Mouse (Mus musculus) forebrain, embryonic 11.5 days (tissue): ENCODE measurements around the gene Ptpn14. TPM values are rescaled to one million over a fixed set of nuclear protein-coding genes. Genes with fewer than 3 reads are reported as not detected.
A peak's percentile ranks its signal among the peaks of the same experiment; 100 is the strongest.

Experiments used
- ATAC-seq: fragments of 200-750 bp; cut with Nextera tagmentation; replicated peaks from 2 replicates; pipeline ENCODE4 v1.8.0; 2017; ENCODE audit warnings: moderate TSS enrichment; ENCODE audit not compliant: low FRiP score
- DNase-seq: peaks from one replicate; pipeline ENCODE4 v3.0.0-alpha.2; 2017; ENCODE audit warnings: low spot score
- H3K27ac ChIP-seq: fragments of 300-500 bp; sonication (generic); 2 replicates; pipeline ENCODE4 v1.5.1; 2014; ENCODE audit warnings: low read depth, low read length
- H3K27me3 ChIP-seq: fragments of 300-500 bp; sonication (generic); 2 replicates; pipeline ENCODE4 v1.6.1; 2014; ENCODE audit warnings: mild to moderate bottlenecking, low read length, mixed read lengths; ENCODE audit not compliant: control insufficient read depth, insufficient read depth
- H3K36me3 ChIP-seq: fragments of 300-500 bp; sonication (generic); 2 replicates; pipeline ENCODE4 v1.6.1; 2014; ENCODE audit warnings: mild to moderate bottlenecking, low read length, moderate library complexity, mixed read lengths; ENCODE audit not compliant: control insufficient read depth, insufficient read depth
- H3K4me1 ChIP-seq: fragments of 300-500 bp; sonication (generic); replicated peaks from 2 replicates; pipeline ENCODE4 v1.6.1; 2014; ENCODE audit warnings: low read length, mixed read lengths; ENCODE audit not compliant: control insufficient read depth, insufficient read depth
- H3K4me2 ChIP-seq: fragments of 300-500 bp; sonication (generic); 2 replicates; pipeline ENCODE4 v1.6.1; 2014; ENCODE audit warnings: low read depth, mild to moderate bottlenecking, low read length, moderate library complexity, mixed read lengths; ENCODE audit not compliant: severe bottlenecking
- H3K4me3 ChIP-seq: fragments of 300-500 bp; sonication (generic); 2 replicates; pipeline ENCODE4 v1.5.1; 2014; ENCODE audit warnings: low read depth, low read length
- H3K9ac ChIP-seq: fragments of 300-500 bp; sonication (generic); 2 replicates; pipeline ENCODE4 v1.6.1; 2014; ENCODE audit warnings: low read length
- H3K9me3 ChIP-seq: fragments of 300-500 bp; sonication (generic); 2 replicates; pipeline ENCODE4 v1.6.1; 2016; ENCODE audit warnings: low read length, mixed read lengths; ENCODE audit not compliant: control insufficient read depth
- WGBS: fragments of 180-500 bp; shearing (Covaris S2); extraction: QIAGEN DNeasy Blood & Tissue Kit; methylation state at CpG from one replicate; pipeline ENCODE4 v1.1.7; 2014; 5-methylcytosine and 5-hydroxymethylcytosine counted together
- polyA plus RNA-seq: library from polyadenylated mRNA; unstranded; fragments of >200 nt; fragmentation: Nextera tagmentation; extraction: Ambion mirVana; gene quantifications from 2 replicates; pipeline ENCODE4 v1.2.1, GENCODE M21; 2014

The Ptpn14 gene
- polyA plus RNA-seq, 1 experiment from 2014 or later: 4.5 TPM

GRCm38 (mm10) chr1:189873591-189873990 lies 145.5 kb downstream of the Ptpn14 start:
- Histone ChIP-seq H3K4me3 (no peak overlapping the region), H3K9me3 (no peaks in the 10 kb centered on the region), H3K4me2 (no peak overlapping the region), H3K36me3 (no peaks in the 10 kb centered on the region), H3K27ac (no peak overlapping the region), H3K9ac (no peak overlapping the region), H3K4me1 (no peaks in the 10 kb centered on the region), H3K27me3 (no peaks in the 10 kb centered on the region)
- WGBS: 92% methylated on average over 8 of the region's 8 CpGs
- no peak for DNase-seq
- no peak for ATAC-seq

DNA sequence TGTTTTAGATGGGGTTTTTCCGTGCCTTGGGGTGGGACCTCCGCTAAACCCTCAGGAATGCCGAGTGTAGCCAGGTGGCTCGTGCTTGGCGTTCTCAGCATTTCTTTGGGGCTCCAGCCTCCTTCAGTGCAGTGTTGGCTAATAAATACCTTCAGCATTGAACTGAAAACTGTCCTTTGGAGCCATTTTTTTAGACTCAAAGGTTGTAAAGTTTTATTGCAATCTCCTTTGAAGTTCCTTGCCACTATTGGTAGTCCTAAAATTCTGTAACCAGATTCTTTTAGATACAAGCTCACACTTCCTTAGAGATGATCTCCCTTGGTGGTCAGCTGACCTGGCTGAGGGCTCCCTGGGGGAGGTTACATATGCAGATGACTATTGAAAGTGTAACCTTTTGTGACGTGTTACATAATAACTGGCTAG lies 147.4 kb downstream of the Ptpn14 start:
- Histone ChIP-seq H3K4me1 (no peaks in the 10 kb centered on the region), H3K36me3 (no peaks in the 10 kb centered on the region), H3K9ac (no peak overlapping the region), H3K9me3 (no peaks in the 10 kb centered on the region), H3K27ac (no peak overlapping the region), H3K4me2 (no peak overlapping the region), H3K27me3 (no peaks in the 10 kb centered on the region), H3K4me3 (no peak overlapping the region)
- ATAC-seq (no peak), DNase-seq (no peak)
- 50% methylated on average over 6 of the region's 6 CpGs for WGBS

DNA sequence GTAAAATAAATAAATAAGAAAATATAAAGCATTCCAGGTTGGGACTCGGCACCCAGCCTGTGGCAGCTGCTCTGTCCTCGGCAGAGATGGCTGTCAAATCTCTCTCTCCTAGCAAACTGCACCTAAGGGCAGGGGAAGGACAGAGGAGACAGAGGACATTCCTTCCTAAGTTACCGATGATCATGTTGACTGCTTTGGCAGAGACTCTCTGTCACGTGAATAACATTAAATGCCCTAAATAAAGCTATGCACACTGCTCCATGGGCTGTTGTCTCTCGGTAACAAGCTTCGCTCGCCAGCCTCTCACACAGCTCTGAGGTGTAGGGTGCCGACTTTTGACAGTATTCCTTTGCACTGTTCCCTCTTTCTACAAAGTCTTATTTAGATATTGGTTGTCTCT lies 148.1 kb downstream of the Ptpn14 start:
- H3K36me3 ChIP-seq: no peaks in the 10 kb centered on the region
- H3K4me3 ChIP-seq: no peak overlapping the region
- H3K4me1 ChIP-seq: no peaks in the 10 kb centered on the region
- no peak overlapping the region for H3K27ac ChIP-seq
- WGBS: 84% methylated on average over 8 of the region's 8 CpGs
- ATAC-seq (no peak), DNase-seq (no peak)
- no peak overlapping the region for H3K9ac ChIP-seq
- H3K27me3 ChIP-seq: no peaks in the 10 kb centered on the region
- H3K9me3 ChIP-seq: no peaks in the 10 kb centered on the region
- no peak overlapping the region for H3K4me2 ChIP-seq

DNA sequence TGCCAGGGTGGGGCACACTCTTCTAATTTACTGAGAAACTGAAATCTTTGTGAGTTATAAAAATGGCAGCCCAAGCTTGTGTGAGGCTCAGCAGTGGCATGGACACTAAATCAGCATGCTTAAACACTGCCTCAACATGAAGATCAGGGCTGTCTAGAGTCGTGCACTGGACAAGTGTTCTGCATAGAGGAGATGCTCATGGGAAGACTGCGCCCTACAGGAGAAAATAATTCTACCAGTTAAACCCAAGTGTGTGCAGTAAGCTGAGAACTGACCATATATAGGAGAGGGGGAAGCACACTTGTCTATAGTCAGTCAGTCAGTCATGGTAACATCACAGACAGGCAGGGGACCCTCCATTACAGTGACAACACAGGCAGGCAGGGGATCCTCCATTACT lies 151.1 kb downstream of the Ptpn14 start:
- no peak for DNase-seq
- no peaks in the 10 kb centered on the region for H3K36me3 ChIP-seq
- no peak overlapping the region for H3K4me2 ChIP-seq
- no peak overlapping the region for H3K9ac ChIP-seq
- no peaks in the 10 kb centered on the region for H3K9me3 ChIP-seq
- no peak overlapping the region for H3K27ac ChIP-seq
- H3K27me3 ChIP-seq: no peaks in the 10 kb centered on the region
- ATAC-seq: no peak
- WGBS: 73% methylated on average over 2 of the region's 2 CpGs
- H3K4me1 ChIP-seq: no peaks in the 10 kb centered on the region
- no peak overlapping the region for H3K4me3 ChIP-seq

- H3K36me3 ChIP-seq: no peaks in the 10 kb centered on the region
- H3K9ac ChIP-seq: no peak overlapping the region
- no peak overlapping the region for H3K4me2 ChIP-seq
- no peaks in the 10 kb centered on the region for H3K27me3 ChIP-seq
- DNase-seq (no peak), ATAC-seq (no peak)
- H3K4me3 ChIP-seq: no peak overlapping the region
- H3K4me1 ChIP-seq: peaks cover 4% of the 10 kb centered on the region; the same call in 1 of the 2 replicates
- 79% methylated on average over 8 of the region's 8 CpGs for WGBS
- H3K9me3 ChIP-seq: no peaks in the 10 kb centered on the region
- H3K27ac ChIP-seq: no peak overlapping the region
These were observed 151.9 kb downstream of the Ptpn14 start for GRCm38 (mm10) chr1:189879965-189880364.

GRCm38 (mm10) chr1:189880745-189881144 lies 152.7 kb downstream of the Ptpn14 start:
- DNase-seq: no peak
- WGBS: 77% methylated on average over 14 of the region's 14 CpGs

DNA sequence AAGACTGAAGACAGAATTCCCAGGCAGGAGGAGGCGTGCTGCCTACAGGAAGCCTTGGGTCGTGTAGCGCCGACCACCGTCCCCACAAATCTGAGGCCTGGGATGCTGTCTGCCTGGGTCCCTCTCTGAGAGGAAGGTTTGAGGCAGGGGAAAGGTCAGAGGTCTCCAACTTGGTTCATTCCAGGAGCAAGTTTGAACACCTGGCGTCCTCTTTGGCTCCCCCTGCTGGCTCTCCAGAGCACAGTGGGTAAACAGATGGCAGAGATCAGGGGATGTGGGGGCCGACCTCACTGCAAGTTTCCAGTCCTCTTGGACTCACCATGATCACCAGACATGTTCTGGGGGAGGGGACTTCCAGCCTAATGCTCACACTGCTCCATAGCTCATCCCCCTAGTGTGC lies 154.8 kb downstream of the Ptpn14 start:
- ATAC-seq: no peak
- H3K4me3 ChIP-seq: no peak overlapping the region
- no peak overlapping the region for H3K4me2 ChIP-seq
- H3K36me3 ChIP-seq: no peaks in the 10 kb centered on the region
- no peaks in the 10 kb centered on the region for H3K27me3 ChIP-seq
- peaks cover 6% of the 10 kb centered on the region; the same call in 1 of the 2 replicates for H3K4me1 ChIP-seq
- no peak overlapping the region for H3K27ac ChIP-seq
- WGBS: 59% methylated on average over 7 of the region's 7 CpGs
- peak; percentile 75 for DNase-seq
- no peak overlapping the region for H3K9ac ChIP-seq
- no peaks in the 10 kb centered on the region for H3K9me3 ChIP-seq

More at GRCm38 (mm10) chr1:189880745-189881144, 152.7 kb downstream of the Ptpn14 start:
- no peak for ATAC-seq
- no peaks in the 10 kb centered on the region for H3K27me3 ChIP-seq
- H3K4me1 ChIP-seq: peaks cover 6% of the 10 kb centered on the region; the same call in 1 of the 2 replicates
- no peak overlapping the region for H3K4me2 ChIP-seq
- no peaks in the 10 kb centered on the region for H3K36me3 ChIP-seq
- no peak overlapping the region for H3K27ac ChIP-seq
- H3K9me3 ChIP-seq: no peaks in the 10 kb centered on the region
- no peak overlapping the region for H3K4me3 ChIP-seq
- no peak overlapping the region for H3K9ac ChIP-seq

- Histone ChIP-seq H3K4me3 (no peak overlapping the region), H3K9me3 (no peaks in the 10 kb centered on the region), H3K36me3 (no peaks in the 10 kb centered on the region), H3K9ac (no peak overlapping the region), H3K27ac (no peak overlapping the region), H3K27me3 (no peaks in the 10 kb centered on the region), H3K4me1 (peaks cover 6% of the 10 kb centered on the region; the same call in 1 of the 2 replicates), H3K4me2 (no peak overlapping the region)
- ATAC-seq (peak; percentile 22; the same call in 1 of the 2 replicates), DNase-seq (peak; percentile 81)
- WGBS: 35% methylated on average over 18 of the region's 18 CpGs
These were observed 155.6 kb downstream of the Ptpn14 start for GRCm38 (mm10) chr1:189883531-189884170.

DNA sequence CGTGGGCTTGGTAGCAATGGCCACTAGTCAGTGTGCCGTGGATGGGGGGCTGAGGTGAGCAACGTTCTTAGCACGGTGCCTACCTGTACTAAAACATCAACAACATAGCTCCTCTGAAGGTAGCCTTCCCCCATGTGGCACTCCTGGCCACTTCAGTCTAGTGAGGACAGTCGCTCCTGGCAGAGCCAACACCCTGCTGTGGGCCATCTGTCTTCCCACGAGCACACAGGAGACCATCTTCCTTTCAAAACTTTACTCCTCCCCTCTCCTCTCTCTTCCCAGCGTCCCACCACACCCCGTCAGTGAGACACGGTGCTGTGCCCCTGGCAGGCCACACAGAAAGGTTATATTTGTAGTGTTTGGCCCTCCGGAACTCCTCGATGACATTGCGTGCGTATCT lies 156.9 kb downstream of the Ptpn14 start:
- no peak overlapping the region for H3K4me3 ChIP-seq
- ATAC-seq: no peak
- H3K36me3 ChIP-seq: no peaks in the 10 kb centered on the region
- H3K9me3 ChIP-seq: no peaks in the 10 kb centered on the region
- WGBS: 67% methylated on average over 13 of the region's 13 CpGs
- DNase-seq: no peak
- no peaks in the 10 kb centered on the region for H3K27me3 ChIP-seq
- H3K4me2 ChIP-seq: no peak overlapping the region
- no peak overlapping the region for H3K27ac ChIP-seq
- H3K9ac ChIP-seq: peak overlapping the region; percentile 12; the same call in 1 of the 2 replicates
- H3K4me1 ChIP-seq: peaks cover 9% of the 10 kb centered on the region; the same call in 1 of the 2 replicates
